Mouse (Mus musculus) kidney, adult 2 months (tissue): ENCODE data around the gene Pcsk6.

Experiments used
- CTCF ChIP-seq: fragments of 200-500 bp; conservative IDR thresholded peaks from 2 replicates; pipeline ENCODE4 v1.5.1; 2011; ENCODE audit warnings: low read depth, mild to moderate bottlenecking, control low read depth, low read length, moderate library complexity, mixed read lengths; ENCODE audit not compliant: insufficient read depth, insufficient read length
- POLR2A ChIP-seq: fragments of 200-500 bp; IDR thresholded peaks from one replicate; pipeline ENCODE4 v1.6.1; 2011; ENCODE audit warnings: low read depth, low read length, control low read depth

- no peak for TF ChIP-seq CTCF
- TF ChIP-seq POLR2A: no peak
These were observed 41.9 kb downstream of the Pcsk6 start for GRCm38 (mm10) chr7:65903456-65903855.
